Mouse (Mus musculus): ENCODE results near the gene Slc30a10. TPM values are rescaled to one million over a fixed set of nuclear protein-coding genes. Genes with fewer than 3 reads are reported as not detected.

Gene Slc30a10
- total and polyA plus RNA-seq, 3 experiments, result not detected

DNA sequence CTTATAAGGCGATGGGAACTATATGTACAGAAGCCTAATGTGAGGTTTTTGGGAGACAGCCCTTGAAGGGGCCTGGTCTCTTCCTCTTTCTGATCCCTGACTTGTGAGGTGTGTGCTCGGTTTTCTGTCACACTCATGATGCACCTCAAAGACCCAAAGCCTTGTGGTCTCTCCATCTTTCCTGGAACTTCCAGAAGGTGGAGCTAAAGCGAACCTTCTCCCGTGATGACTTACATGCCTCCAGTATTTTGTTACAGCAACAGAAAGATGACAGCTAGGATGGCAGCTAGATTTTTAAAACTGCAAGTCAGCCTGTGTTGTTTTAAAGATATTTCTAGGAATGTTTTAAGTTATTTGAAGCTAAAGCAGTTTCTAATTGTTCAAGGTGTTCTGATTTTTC lies 25.2 kb downstream of the Slc30a10 start:
- H3K27ac ChIP-seq (ENCODE audit: insufficient read depth, low read depth), result no peak overlapping the region
- H3K9ac ChIP-seq (ENCODE audit: insufficient read depth, low read depth), result no peak overlapping the region
- H3K27me3 ChIP-seq (replicated peaks), result no peaks in the 10 kb centered on the region
- in situ Hi-C loops (cut with MboI; ENCODE audit: low pct_ligation_motif_present, low pct_unique_long_range_greater_than_20kb, low sequenced_read_pairs) (no loop called here), dilution Hi-C loops (cut with MboI; ENCODE audit: extremely low pct_ligation_motif_present, extremely low pct_unique_long_range_greater_than_20kb, low sequenced_read_pairs) (no loop called here)
- TF ChIP-seq EP300 (IDR thresholded peaks at IDR 0.05; ENCODE audit: low read length), result no peak
- no peak for TF ChIP-seq IRF4 (IDR thresholded peaks at IDR 0.05; ENCODE audit: low read depth, low read length)
- no peak for TF ChIP-seq JUND (conservative IDR thresholded peaks at IDR 0.05; ENCODE audit: low read depth, low read length)
- no peak for TF ChIP-seq BHLHE40 (IDR thresholded peaks at IDR 0.05; ENCODE audit: low read depth, low read length)
- no peak for TF ChIP-seq TBP (conservative IDR thresholded peaks at IDR 0.05; ENCODE audit: low read depth, low read length)
- no peak for TF ChIP-seq ZMIZ1 (IDR thresholded peaks at IDR 0.05; ENCODE audit: low read depth, low read length)
- no peak for TF ChIP-seq KAT2A (IDR thresholded peaks at IDR 0.05; ENCODE audit: insufficient replicate concordance, low read length)
- no peaks in the 10 kb centered on the region for H3K9me3 ChIP-seq (replicated peaks; ENCODE audit: low read length)
- H3K79me2 ChIP-seq (replicated peaks; ENCODE audit: control insufficient read depth, extremely low read depth, insufficient read depth, poor library complexity, severe bottlenecking), result no peaks in the 10 kb centered on the region
- no peak overlapping the region for H3K4me2 ChIP-seq (ENCODE audit: insufficient read depth, low read depth, poor library complexity, severe bottlenecking)
- no peak for DNase-seq (ENCODE audit: extremely low read depth)
- H3K36me3 ChIP-seq (replicated peaks in 1 of 2; ENCODE audit: control insufficient read depth in 1 of 2, insufficient read depth in 1 of 2, low read length in 1 of 2), result no peaks in the 10 kb centered on the region
- no peak overlapping the region for H3K4me3 ChIP-seq (replicated peaks in 1 of 3; ENCODE audit: low read depth in 2 of 3, low read length in 2 of 3, poor library complexity in 1 of 3)
- no peaks in the 10 kb centered on the region for H3K4me1 ChIP-seq (ENCODE audit: control insufficient read depth in 1 of 2, insufficient read depth in 2 of 2)

DNA sequence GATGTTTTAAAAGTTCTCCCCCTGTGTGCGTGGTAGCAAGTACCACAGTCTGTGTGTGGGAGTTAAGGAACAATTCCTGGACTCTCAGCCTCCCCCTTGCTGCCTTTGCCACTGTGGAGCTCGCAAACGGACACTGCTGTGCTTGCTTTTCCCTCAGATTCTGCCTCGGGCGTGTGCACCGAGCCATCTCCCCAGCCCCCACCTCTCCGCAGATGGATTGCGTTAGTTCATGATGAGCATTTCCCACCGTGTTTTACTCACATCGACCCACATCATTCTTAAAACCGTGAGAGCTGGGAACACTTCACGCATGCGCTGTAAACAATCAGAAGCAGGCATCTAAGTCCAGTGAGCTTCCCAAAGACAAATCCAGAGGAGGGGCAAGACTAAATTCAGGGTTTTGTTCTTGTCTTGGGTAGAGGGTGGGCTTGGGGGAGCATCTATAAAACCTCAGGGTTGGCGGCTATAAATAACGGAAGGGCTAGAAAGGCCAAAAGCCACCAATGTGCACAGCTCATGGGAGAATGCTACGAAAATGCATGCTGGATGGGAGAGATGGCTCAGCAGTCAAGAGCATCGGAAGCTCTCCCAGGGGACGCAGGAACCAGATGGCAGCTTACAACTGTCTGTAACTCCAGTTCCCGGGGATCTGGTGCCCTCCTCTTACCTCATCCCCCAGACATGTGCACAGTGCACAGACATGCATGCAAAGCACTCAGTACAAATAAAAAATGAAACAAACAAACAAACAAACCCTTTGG lies 27.5 kb downstream of the Slc30a10 start:
- dilution Hi-C loops (cut with MboI; ENCODE audit: extremely low pct_ligation_motif_present, extremely low pct_unique_long_range_greater_than_20kb, low sequenced_read_pairs) (no loop called here), in situ Hi-C loops (cut with MboI; ENCODE audit: low pct_ligation_motif_present, low pct_unique_long_range_greater_than_20kb, low sequenced_read_pairs) (no loop called here)
- no peak for DNase-seq (ENCODE audit: extremely low read depth)
- Histone ChIP-seq H3K27me3 (replicated peaks) (no peaks in the 10 kb centered on the region), H3K27ac (ENCODE audit: insufficient read depth, low read depth) (no peak overlapping the region), H3K4me1 (ENCODE audit: control insufficient read depth in 1 of 2, insufficient read depth in 2 of 2) (peaks cover 0 to 4% of the 10 kb centered on the region in 2 experiments; a peak in 2 of 4 replicates), H3K36me3 (replicated peaks in 1 of 2; ENCODE audit: control insufficient read depth in 1 of 2, insufficient read depth in 1 of 2, low read length in 1 of 2) (no peaks in the 10 kb centered on the region), H3K9me3 (replicated peaks; ENCODE audit: low read length) (no peaks in the 10 kb centered on the region), H3K4me3 (replicated peaks in 1 of 3; ENCODE audit: low read depth in 2 of 3, low read length in 2 of 3, poor library complexity in 1 of 3) (no peak overlapping the region), H3K9ac (ENCODE audit: insufficient read depth, low read depth) (no peak overlapping the region), H3K4me2 (ENCODE audit: insufficient read depth, low read depth, poor library complexity, severe bottlenecking) (no peak overlapping the region), H3K79me2 (replicated peaks; ENCODE audit: control insufficient read depth, extremely low read depth, insufficient read depth, poor library complexity, severe bottlenecking) (no peaks in the 10 kb centered on the region)
- no peak for TF ChIP-seq ETS1 (conservative IDR thresholded peaks at IDR 0.05; ENCODE audit: low read depth, low read length)
- no peak for TF ChIP-seq MAFK (IDR thresholded peaks at IDR 0.05; ENCODE audit: insufficient replicate concordance, low read length)
- no peak for TF ChIP-seq IRF4 (IDR thresholded peaks at IDR 0.05; ENCODE audit: low read depth, low read length)
- no peak for TF ChIP-seq NELFE (IDR thresholded peaks at IDR 0.05; ENCODE audit: low read depth, low read length)
- TF ChIP-seq JUN (IDR thresholded peaks at IDR 0.05; ENCODE audit: insufficient read depth, low read depth, low read length), result no peak

DNA sequence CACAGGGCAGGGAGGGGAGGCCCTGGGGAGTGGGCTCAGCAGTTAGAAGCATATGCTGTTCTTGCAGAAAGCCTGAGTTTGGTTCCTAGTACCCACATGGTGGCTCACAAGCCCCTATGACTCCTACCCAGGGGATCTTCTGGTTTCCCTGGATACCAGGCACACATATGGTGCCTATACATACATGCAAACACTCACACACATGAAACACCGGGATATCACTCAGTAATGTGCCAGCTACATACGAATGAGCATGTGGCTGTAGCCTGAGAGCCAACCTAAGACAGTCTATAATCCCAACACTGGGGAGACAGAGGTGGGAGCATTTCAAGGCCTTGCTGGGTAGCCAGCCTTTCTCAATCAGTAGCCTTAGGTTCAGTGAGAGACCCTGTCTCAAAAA lies 28.1 kb downstream of the Slc30a10 start:
- Histone ChIP-seq H3K4me1 (ENCODE audit: control insufficient read depth in 1 of 2, insufficient read depth in 2 of 2) (peaks cover 0 to 6% of the 10 kb centered on the region in 2 experiments; a peak in 2 of 4 replicates), H3K79me2 (replicated peaks; ENCODE audit: control insufficient read depth, extremely low read depth, insufficient read depth, poor library complexity, severe bottlenecking) (no peaks in the 10 kb centered on the region), H3K36me3 (replicated peaks in 1 of 2; ENCODE audit: control insufficient read depth in 1 of 2, insufficient read depth in 1 of 2, low read length in 1 of 2) (no peaks in the 10 kb centered on the region), H3K27me3 (replicated peaks) (no peaks in the 10 kb centered on the region), H3K4me3 (replicated peaks in 1 of 3; ENCODE audit: low read depth in 2 of 3, low read length in 2 of 3, poor library complexity in 1 of 3) (no peak overlapping the region), H3K9ac (ENCODE audit: insufficient read depth, low read depth) (no peak overlapping the region), H3K4me2 (ENCODE audit: insufficient read depth, low read depth, poor library complexity, severe bottlenecking) (no peak overlapping the region), H3K9me3 (replicated peaks; ENCODE audit: low read length) (no peaks in the 10 kb centered on the region), H3K27ac (ENCODE audit: insufficient read depth, low read depth) (no peak overlapping the region)
- TF ChIP-seq KAT2A (IDR thresholded peaks at IDR 0.05; ENCODE audit: insufficient replicate concordance, low read length), result no peak
- no peak for TF ChIP-seq POLR2AphosphoS2 (IDR thresholded peaks at IDR 0.05; ENCODE audit: low read depth, low read length)
- no peak for TF ChIP-seq BHLHE40 (IDR thresholded peaks at IDR 0.05; ENCODE audit: low read depth, low read length)
- no peak for TF ChIP-seq MYC (IDR thresholded peaks at IDR 0.05; ENCODE audit: low read depth, low read length)
- TF ChIP-seq ZMIZ1 (IDR thresholded peaks at IDR 0.05; ENCODE audit: low read depth, low read length), result no peak
- TF ChIP-seq UBTF (IDR thresholded peaks at IDR 0.05; ENCODE audit: low read depth, low read length), result no peak
- no peak for TF ChIP-seq TCF12 (IDR thresholded peaks at IDR 0.05; ENCODE audit: low read depth, low read length)
- TF ChIP-seq PAX5 (IDR thresholded peaks at IDR 0.05; ENCODE audit: low read length), result no peak
- TF ChIP-seq CHD2 (IDR thresholded peaks at IDR 0.05; ENCODE audit: low read length), result no peak
- TF ChIP-seq USF2 (conservative IDR thresholded peaks at IDR 0.05; ENCODE audit: low read depth, low read length), result no peak
- TF ChIP-seq SMC3 (IDR thresholded peaks at IDR 0.05; ENCODE audit: low read depth, low read length), result no peak
- no peak for TF ChIP-seq MAFK (IDR thresholded peaks at IDR 0.05; ENCODE audit: insufficient replicate concordance, low read length)
- no peak for TF ChIP-seq EP300 (IDR thresholded peaks at IDR 0.05; ENCODE audit: low read length)
- TF ChIP-seq JUND (conservative IDR thresholded peaks at IDR 0.05; ENCODE audit: low read depth, low read length), result no peak
- TF ChIP-seq ZC3H11A (IDR thresholded peaks at IDR 0.05; ENCODE audit: low read depth, low read length), result no peak
- TF ChIP-seq RCOR1 (conservative IDR thresholded peaks at IDR 0.05; ENCODE audit: low read depth, low read length), result no peak
- in situ Hi-C loops (cut with MboI; ENCODE audit: low pct_ligation_motif_present, low pct_unique_long_range_greater_than_20kb, low sequenced_read_pairs), result no loop called here
- no peak for DNase-seq (ENCODE audit: extremely low read depth)
- dilution Hi-C loops (cut with MboI; ENCODE audit: extremely low pct_ligation_motif_present, extremely low pct_unique_long_range_greater_than_20kb, low sequenced_read_pairs), result no loop called here
